Mouse (Mus musculus) forebrain, postnatal 0 days (tissue): Measurements from ENCODE around the gene Taok3. TPM values are rescaled to one million over a fixed set of nuclear protein-coding genes. Genes with fewer than 3 reads are reported as not detected.

ENCODE experiments used
- ATAC-seq: fragments of 200-750 bp; cut with Nextera tagmentation; 2 replicates; pipeline ENCODE4 v1.8.0; 2017; ENCODE audit warnings: mild to moderate bottlenecking, moderate library complexity
- DNase-seq: peaks from one replicate; pipeline ENCODE4 v3.0.0-alpha.2; 2015
- H3K27ac ChIP-seq: fragments of 300-500 bp; sonication (generic); 2 replicates; pipeline ENCODE4 v1.5.1; 2014; ENCODE audit warnings: low read depth, mild to moderate bottlenecking, antibody characterized with exemption, low read length, moderate library complexity, mixed read lengths
- H3K27me3 ChIP-seq: fragments of 300-500 bp; sonication (generic); 2 replicates; pipeline ENCODE4 v1.6.1; 2014; ENCODE audit warnings: mild to moderate bottlenecking, low read length, mixed read lengths; ENCODE audit not compliant: insufficient read depth
- H3K36me3 ChIP-seq: fragments of 300-500 bp; sonication (generic); 2 replicates; pipeline ENCODE4 v1.6.1; 2014; ENCODE audit warnings: mild to moderate bottlenecking, moderate library complexity; ENCODE audit not compliant: insufficient read depth
- H3K4me1 ChIP-seq: fragments of 300-500 bp; sonication (generic); 2 replicates; pipeline ENCODE4 v1.6.1; 2014; ENCODE audit warnings: antibody characterized with exemption; ENCODE audit not compliant: insufficient read depth
- H3K4me2 ChIP-seq: fragments of 300-500 bp; sonication (generic); 2 replicates; pipeline ENCODE4 v1.6.1; 2014; ENCODE audit warnings: low read depth, mild to moderate bottlenecking, moderate library complexity
- H3K4me3 ChIP-seq: fragments of 300-500 bp; sonication (generic); 2 replicates; pipeline ENCODE4 v1.5.1; 2014; ENCODE audit warnings: low read depth, low read length, mixed read lengths
- H3K9ac ChIP-seq: fragments of 300-500 bp; sonication (generic); 2 replicates; pipeline ENCODE4 v1.6.1; 2014; ENCODE audit warnings: mild to moderate bottlenecking
- H3K9me3 ChIP-seq: fragments of 300-500 bp; sonication (generic); 2 replicates; pipeline ENCODE4 v1.6.1; 2016; ENCODE audit warnings: low read length
- CTCF ChIP-seq: sonication (generic); IDR thresholded peaks from 2 replicates; pipeline ENCODE4 v1.5.1; 2016; ENCODE audit warnings: antibody characterized with exemption, control low read depth, low read depth
- WGBS: fragments of 180-500 bp; shearing (Covaris S2); extraction: QIAGEN DNeasy Blood & Tissue Kit; methylation state at CpG from one replicate; pipeline ENCODE4 v1.1.7; 2014; 5-methylcytosine and 5-hydroxymethylcytosine counted together
- polyA plus RNA-seq: library from polyadenylated mRNA; unstranded; fragments of >200 nt; fragmentation: Nextera tagmentation; extraction: Ambion mirVana; gene quantifications from 2 replicates; pipeline ENCODE4 v1.2.1, GENCODE M21; 2015
- total RNA-seq: library from RNA; depleted of rRNA; stranded (reverse); fragments of >200 nt; gene quantifications from 2 replicates; pipeline ENCODE4 v1.2.3, GENCODE M21; 2014

Gene Taok3
- total and polyA plus RNA-seq, 2 experiments from 2014 or later = 37.2 to 57.6 TPM

DNA sequence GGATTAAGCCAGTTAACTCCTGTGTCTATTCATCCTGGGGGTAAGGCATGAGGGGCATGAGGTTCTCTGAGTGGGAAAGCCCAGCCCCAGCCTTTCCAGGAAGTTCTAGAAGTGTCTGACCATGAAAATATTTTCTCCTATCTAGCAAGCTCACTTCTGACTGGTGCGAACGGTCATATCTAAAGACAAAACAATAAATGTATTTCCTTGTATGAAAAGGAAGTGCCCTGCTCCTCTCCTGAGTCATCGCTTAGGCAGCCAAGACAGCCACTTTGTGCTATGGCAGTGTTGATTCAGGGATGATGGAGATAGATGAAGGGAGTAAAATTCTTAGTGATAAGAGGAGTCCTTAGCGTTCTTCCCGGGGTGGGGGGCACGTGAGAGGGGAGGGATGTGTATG lies 3.2 kb downstream of the Taok3 start:
- H3K4me3 ChIP-seq = no peak overlapping the region
- H3K36me3 ChIP-seq = no peaks in the 10 kb centered on the region
- ATAC-seq (no peak), DNase-seq (no peak)
- H3K4me1 ChIP-seq = peaks cover 6% of the 10 kb centered on the region; the same call in 1 of the 2 replicates
- peaks cover 6% of the 10 kb centered on the region; the same call in 1 of the 2 replicates for H3K27me3 ChIP-seq
- H3K9ac ChIP-seq = no peak overlapping the region
- H3K27ac ChIP-seq = no peak overlapping the region
- no peak overlapping the region for H3K4me2 ChIP-seq
- WGBS = 92% methylated on average over 6 of the region's 6 CpGs
- TF ChIP-seq CTCF = no peak
- no peaks in the 10 kb centered on the region for H3K9me3 ChIP-seq

- Histone ChIP-seq H3K4me3 (no peak overlapping the region), H3K4me1 (peaks cover 6% of the 10 kb centered on the region; the same call in 1 of the 2 replicates), H3K9ac (no peak overlapping the region), H3K27me3 (peaks cover 6% of the 10 kb centered on the region; the same call in 1 of the 2 replicates), H3K36me3 (no peaks in the 10 kb centered on the region), H3K27ac (no peak overlapping the region), H3K4me2 (no peak overlapping the region), H3K9me3 (no peaks in the 10 kb centered on the region)
- no peak for ATAC-seq
- no peak for DNase-seq
- 94% methylated on average over 4 of the region's 4 CpGs for WGBS
- no peak for TF ChIP-seq CTCF
Measured at GRCm38 (mm10) chr5:117123840-117124239, 3.9 kb downstream of the Taok3 start.

DNA sequence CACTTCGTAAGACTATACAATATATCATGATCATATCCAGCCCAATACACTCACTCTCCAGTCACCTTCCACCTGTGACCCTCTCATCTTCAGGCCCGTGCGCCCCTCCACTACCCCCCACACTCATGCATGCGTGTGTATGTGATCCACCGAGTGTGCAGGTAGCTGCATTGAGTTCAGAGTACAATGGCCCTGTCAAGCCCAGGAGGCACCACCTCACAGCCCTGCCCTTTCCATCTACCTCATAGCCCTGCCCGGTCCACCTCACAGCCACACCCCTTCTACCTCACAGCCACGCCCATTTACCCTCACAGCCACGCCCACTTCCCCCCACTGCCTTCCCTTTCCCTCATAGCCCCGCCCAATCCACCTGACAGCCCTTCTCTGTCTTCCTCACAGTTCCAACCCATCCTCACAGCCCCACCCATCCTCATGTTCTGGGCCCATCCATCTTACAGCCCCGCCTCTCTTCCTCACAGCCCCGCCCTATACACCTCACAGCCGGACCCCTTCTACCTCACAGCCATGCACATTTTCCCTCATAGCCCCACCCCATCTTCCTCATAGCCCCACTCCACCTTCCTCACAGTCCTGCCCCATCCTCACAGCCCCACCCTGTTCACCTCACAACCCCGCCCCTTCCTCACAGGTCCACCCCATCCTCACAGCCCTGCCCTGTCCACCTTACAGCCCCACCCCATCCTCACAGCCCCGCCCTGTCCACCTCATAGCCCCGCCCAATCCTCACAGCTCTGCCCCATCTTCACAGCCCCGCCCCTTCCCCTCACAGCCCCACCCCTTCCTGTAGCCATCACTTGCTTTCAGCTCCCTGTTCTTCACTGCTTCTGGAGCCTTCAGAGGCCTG lies 5.8 kb downstream of the Taok3 start:
- TF ChIP-seq CTCF = no peak
- Histone ChIP-seq H3K4me2 (no peak overlapping the region), H3K27ac (no peak overlapping the region), H3K4me3 (no peak overlapping the region), H3K36me3 (no peaks in the 10 kb centered on the region), H3K4me1 (peaks cover 3% of the 10 kb centered on the region; the same call in 1 of the 2 replicates), H3K9me3 (no peaks in the 10 kb centered on the region), H3K27me3 (peaks cover 6% of the 10 kb centered on the region; the same call in 1 of the 2 replicates), H3K9ac (no peak overlapping the region)
- ATAC-seq (no peak), DNase-seq (no peak)
- 80% methylated on average over 16 of the region's 16 CpGs for WGBS

DNA sequence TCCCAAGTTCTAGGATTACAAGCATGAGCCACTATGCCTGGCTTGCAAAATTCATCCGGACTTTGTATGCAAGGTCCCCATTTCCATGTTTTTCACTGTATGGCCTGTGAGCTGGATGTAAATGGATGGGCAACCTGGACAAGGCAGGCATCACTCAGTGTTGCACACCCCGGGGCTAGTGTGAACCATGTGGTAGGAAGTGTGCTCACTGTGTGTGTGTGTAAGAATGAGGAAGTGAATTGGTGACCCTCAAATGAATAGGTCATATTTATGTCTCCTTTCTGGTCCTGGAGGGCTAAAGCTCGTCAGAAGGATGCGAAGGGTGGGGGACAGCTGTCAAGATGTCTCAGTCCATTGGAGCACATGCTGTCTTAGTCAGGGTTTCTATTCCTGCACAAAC lies 7.1 kb downstream of the Taok3 start:
- no peaks in the 10 kb centered on the region for H3K4me1 ChIP-seq
- no peaks in the 10 kb centered on the region for H3K27me3 ChIP-seq
- ATAC-seq (no peak), DNase-seq (no peak)
- no peak overlapping the region for H3K27ac ChIP-seq
- no peaks in the 10 kb centered on the region for H3K36me3 ChIP-seq
- TF ChIP-seq CTCF = no peak
- H3K9me3 ChIP-seq = no peaks in the 10 kb centered on the region
- 84% methylated on average over 4 of the region's 4 CpGs for WGBS
- H3K4me3 ChIP-seq = no peak overlapping the region
- no peak overlapping the region for H3K4me2 ChIP-seq
- no peak overlapping the region for H3K9ac ChIP-seq

- Histone ChIP-seq H3K4me3 (no peak overlapping the region), H3K36me3 (no peaks in the 10 kb centered on the region), H3K9ac (no peak overlapping the region), H3K27me3 (no peaks in the 10 kb centered on the region), H3K4me1 (no peaks in the 10 kb centered on the region), H3K4me2 (no peak overlapping the region), H3K9me3 (no peaks in the 10 kb centered on the region), H3K27ac (no peak overlapping the region)
- DNase-seq (no peak), ATAC-seq (no peak)
- no peak for TF ChIP-seq CTCF
- WGBS = 93% methylated on average over 15 of the region's 15 CpGs
Measured at GRCm38 (mm10) chr5:117130726-117131125, 10.8 kb downstream of the Taok3 start.

GRCm38 (mm10) chr5:117133446-117134065 lies 13.6 kb downstream of the Taok3 start:
- Histone ChIP-seq H3K4me3 (no peak overlapping the region), H3K36me3 (no peaks in the 10 kb centered on the region), H3K4me1 (no peaks in the 10 kb centered on the region), H3K27ac (no peak overlapping the region), H3K4me2 (no peak overlapping the region), H3K27me3 (no peaks in the 10 kb centered on the region), H3K9ac (no peak overlapping the region), H3K9me3 (no peaks in the 10 kb centered on the region)
- ATAC-seq (no peak), DNase-seq (no peak)
- TF ChIP-seq CTCF = no peak
- WGBS = 91% methylated on average over 17 of the region's 17 CpGs
